Mouse (Mus musculus) naive thymus-derived CD4-positive, alpha-beta T cell, adult 2 months (primary cell): ENCODE data around the gene Vwa5b1.

Experiments
- DNase-seq: peaks from one replicate; pipeline ENCODE4 v3.0.0-alpha.2; 2011; ENCODE audit warnings: low read depth

The Vwa5b1 gene

DNA sequence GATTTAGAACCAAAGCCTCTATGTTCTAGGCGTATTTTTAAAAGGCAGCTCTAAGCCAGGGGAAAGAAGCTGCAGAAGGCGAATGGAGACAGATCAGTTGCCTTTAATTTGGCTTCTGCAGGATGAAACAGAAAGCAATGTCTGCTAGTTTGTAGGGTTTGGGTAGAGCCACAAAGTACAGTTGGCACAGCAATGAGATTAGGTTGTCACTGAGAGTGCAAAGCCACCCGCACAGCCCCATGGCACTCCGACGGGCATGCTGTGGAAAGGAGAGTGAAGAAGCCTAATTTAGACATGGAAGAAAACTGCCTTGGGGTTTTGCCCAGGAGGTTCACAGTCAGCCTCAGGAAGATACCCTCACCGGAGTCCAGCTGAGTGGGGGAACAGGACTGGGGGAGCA is 105.7 kb downstream of the Vwa5b1 start:
- no peak for DNase-seq

DNA sequence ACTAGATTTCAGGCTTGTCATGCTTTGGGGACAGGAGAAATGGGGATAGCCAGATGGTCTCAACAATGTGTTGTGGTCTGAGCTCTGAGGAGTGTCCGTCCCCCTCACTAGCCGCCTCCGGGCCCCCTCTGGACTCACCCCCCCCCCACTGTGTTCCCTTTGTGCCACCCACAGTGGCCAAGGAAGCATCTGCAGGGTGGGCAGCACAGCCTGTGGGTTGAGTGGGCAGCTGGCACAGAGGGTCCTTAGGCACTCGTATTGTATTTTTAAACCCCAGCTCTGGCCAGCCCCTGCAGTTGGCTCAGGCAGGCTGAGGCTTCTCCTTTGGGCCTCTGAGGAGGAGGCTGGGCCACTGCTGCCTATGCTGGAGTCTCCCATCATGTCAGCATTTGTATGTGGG is 110.0 kb downstream of the Vwa5b1 start:
- DNase-seq, result no peak

DNA sequence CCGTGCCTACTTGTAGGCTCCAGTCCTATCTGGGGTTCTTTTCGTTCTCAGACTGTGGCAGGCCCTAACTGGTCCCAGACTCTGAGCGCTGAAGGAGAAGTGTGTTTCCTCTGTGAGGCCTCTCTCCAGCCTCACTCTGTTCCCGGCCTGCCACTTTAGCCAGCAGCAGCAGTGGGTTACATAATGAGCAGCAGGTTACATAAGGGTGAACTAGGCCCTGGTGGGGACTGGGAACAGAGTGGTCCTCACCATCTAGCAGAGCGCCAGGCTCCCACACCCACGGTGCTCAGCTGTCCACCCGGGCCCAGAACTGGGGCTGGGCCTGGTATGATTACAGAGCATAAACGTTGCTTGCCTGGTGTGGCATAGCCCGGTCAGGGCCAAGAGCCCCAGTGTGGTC is 110.9 kb downstream of the Vwa5b1 start:
- DNase-seq, result no peak

DNA sequence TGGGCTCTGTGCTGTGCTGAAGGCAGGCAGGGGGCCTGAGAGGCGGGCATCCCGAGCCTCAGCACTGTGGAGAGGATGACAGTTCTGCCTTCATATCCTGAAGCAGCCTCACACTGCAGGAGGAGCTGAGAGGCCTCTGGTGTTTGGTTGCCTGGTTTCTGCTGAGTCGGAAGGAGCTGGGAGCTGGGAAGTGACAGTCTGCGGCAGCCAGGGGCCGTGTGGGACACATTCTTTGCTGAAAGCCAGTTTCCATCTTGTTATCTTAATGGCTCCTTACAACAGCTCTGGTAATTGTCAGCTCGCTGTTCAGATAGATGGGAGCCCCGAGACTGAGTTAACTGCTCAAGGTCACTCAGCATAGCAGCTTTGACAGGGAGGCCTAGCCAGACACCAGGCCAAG is 111.9 kb downstream of the Vwa5b1 start:
- DNase-seq, result no peak

DNA sequence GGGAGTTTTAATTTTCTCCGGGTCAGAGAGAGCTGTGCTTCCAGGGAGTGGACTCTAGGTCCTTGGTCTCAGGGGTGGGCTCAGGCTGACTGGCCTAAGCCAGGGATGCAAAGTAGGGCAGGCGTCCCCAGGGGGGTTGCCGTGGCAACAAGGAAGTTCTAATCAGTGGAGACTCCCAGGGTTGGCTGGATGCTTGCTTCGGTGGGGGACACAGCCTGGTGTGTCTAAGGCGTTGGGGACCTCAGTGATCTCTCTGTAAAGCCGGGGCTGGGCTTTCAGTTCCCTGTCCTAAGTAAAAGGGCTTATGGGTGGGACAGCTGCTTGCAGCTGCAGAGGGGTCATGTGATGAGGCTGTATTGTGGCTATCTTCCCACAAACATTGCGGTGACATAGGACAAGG is 113.4 kb downstream of the Vwa5b1 start:
- DNase-seq, result no peak

DNA sequence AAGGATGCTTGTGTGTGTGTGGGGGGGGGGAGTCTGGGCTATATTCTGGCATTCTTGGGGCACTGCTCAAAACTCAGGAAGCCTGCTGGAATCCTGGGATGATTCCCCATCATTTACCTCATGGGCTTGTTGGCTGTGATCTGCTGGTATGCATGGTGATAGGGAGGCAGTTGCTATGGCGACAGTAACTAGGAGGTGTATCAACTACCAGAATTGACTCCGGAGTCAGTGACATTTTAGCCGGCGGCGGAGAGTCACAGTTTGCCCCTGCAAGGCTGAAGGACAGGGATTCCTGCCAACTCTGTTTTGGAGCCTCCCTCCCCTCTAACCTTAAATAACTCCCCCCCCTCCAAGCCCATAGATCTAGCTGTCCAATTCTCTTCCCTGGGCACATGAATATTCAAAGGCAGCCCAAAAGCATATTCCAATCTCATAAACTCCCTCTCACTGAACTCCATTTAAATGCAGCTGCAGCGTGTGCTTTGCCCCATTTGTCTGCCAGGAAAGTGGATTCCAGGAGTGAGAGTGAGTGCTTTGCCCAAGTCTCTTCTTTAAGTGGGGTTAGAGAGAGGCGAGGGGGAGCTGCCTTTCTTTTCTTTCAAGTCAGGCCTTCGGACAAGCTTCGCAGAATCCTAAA is 118.4 kb downstream of the Vwa5b1 start:
- DNase-seq, result no peak

DNA sequence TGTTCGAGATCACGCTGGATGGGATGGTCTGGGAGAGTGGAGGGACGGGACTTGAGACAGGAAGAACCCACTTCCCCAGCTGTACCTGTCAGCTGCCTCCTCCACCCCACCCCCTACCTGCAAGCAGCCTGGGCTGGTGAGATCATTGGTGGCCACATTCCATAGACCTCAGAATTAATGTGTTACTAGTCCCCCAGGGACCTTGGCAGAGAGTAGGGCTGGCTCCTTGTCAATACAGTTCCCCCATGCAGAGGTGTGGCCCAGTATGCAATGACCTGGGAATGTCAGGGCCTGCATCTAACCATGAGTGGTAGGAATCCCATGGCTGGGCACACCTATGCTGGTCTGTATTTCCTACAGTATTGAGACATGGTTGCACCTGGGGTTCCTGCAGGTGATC is 119.2 kb downstream of the Vwa5b1 start:
- DNase-seq, result no peak
